Mouse (Mus musculus) testis, adult 2 months (tissue): ENCODE measurements around the gene Gm20695. TPM values are rescaled to one million over a fixed set of nuclear protein-coding genes. Genes with fewer than 3 reads are reported as not detected.
"Not testable (repeated sequence)": the region's sequence is repeated elsewhere in the genome, so short reads cannot be mapped to it uniquely, and the experiment has no call there.

ENCODE experiments used
- H3K27ac ChIP-seq: fragments of 200-500 bp; 2 replicates; pipeline ENCODE4 v1.5.1; 2012; ENCODE audit warnings: low read depth, low read length; ENCODE audit not compliant: control insufficient read depth, insufficient read depth
- H3K27me3 ChIP-seq: fragments of 200-500 bp; 2 replicates; pipeline ENCODE4 v1.6.1; 2012; ENCODE audit warnings: mild to moderate bottlenecking, low read length, moderate library complexity; ENCODE audit not compliant: control insufficient read depth, insufficient read depth
- H3K36me3 ChIP-seq: fragments of 200-500 bp; 2 replicates; pipeline ENCODE4 v1.6.1; 2012; ENCODE audit warnings: mild to moderate bottlenecking, low read length; ENCODE audit not compliant: control insufficient read depth, insufficient read depth
- H3K4me1 ChIP-seq: fragments of 200-500 bp; 2 replicates; pipeline ENCODE4 v1.6.1; 2012; ENCODE audit warnings: low read length; ENCODE audit not compliant: control insufficient read depth, insufficient read depth
- H3K4me3 ChIP-seq: fragments of 200-500 bp; 2 replicates; pipeline ENCODE4 v1.5.1; 2012; ENCODE audit warnings: low read depth, mild to moderate bottlenecking, low read length, moderate library complexity, mixed read lengths; ENCODE audit not compliant: control insufficient read depth
- CTCF ChIP-seq: fragments of 200-500 bp; IDR thresholded peaks from 2 replicates; pipeline ENCODE4 v1.5.1; 2012; ENCODE audit warnings: low read depth, mild to moderate bottlenecking, inconsistent platforms, low read length, moderate library complexity; ENCODE audit not compliant: control insufficient read depth, insufficient read depth, insufficient replicate concordance
- POLR2A ChIP-seq: fragments of 200-500 bp; IDR thresholded peaks from 2 replicates; pipeline ENCODE4 v1.6.1; 2012; ENCODE audit warnings: low read depth, mild to moderate bottlenecking, inconsistent platforms, low read length, moderate library complexity; ENCODE audit not compliant: control insufficient read depth
- polyA plus RNA-seq: library from polyadenylated mRNA; depleted of rRNA; stranded (reverse); fragments of >200 nt; gene quantifications from 2 replicates; pipeline ENCODE4 v1.2.3, GENCODE M21; 2012

The Gm20695 gene
- polyA plus RNA-seq, 1 experiment = 0.12 TPM

DNA sequence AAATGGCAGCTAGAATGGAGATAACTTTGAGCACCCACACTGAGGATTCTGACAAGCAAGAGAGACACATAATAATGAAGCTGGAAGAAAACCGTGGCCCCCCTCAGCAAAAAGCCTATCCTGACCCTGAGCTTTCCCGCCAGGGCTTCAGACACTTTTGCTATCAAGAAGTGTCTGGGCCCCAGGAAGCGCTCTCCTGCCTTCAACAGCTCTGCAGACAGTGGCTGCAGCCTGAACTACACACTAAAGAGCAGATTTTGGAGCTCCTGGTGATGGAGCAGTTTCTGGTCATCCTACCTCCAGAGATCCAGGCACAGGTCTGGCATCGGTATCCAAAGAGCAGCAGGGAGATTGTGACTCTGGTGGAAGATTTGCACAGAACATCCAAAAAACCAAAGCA is 36.6 kb upstream of the Gm20695 start:
- Histone ChIP-seq H3K27me3 (no peaks in the 10 kb centered on the region), H3K4me3 (peak overlapping the region; percentile 2; the same call in 1 of the 2 replicates), H3K27ac (no peak overlapping the region), H3K36me3 (no peaks in the 10 kb centered on the region; the same call in 1 of the 2 replicates), H3K4me1 (peaks cover 4% of the 10 kb centered on the region)
- TF ChIP-seq CTCF (no peak), POLR2A (no peak)

DNA sequence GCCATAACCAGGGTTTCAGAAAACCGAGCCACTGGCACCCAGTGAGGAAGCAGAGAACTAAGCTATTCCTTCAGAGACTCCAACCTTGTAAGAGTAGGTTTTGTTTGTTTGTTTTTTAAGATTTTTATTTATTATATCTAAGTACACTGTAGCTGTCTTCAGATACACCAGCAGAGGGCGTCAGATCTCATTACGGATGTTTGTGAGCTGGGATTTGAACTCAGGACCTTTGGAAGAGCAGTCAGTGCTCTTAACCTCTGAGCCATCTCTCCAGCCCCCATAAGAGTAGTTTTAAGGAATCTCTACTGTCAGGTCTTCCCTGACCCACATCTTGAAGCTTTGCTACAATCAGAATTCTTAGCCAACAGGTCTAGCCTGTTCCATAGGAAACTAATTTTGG is 36.0 kb upstream of the Gm20695 start:
- Histone ChIP-seq H3K27ac (no peak overlapping the region), H3K4me1 (peaks cover 3% of the 10 kb centered on the region), H3K4me3 (no peak overlapping the region), H3K27me3 (no peaks in the 10 kb centered on the region), H3K36me3 (no peaks in the 10 kb centered on the region; the same call in 1 of the 2 replicates)
- TF ChIP-seq POLR2A = no peak
- TF ChIP-seq CTCF = no peak

- H3K4me1 ChIP-seq, H3K36me3 ChIP-seq, H3K27ac ChIP-seq, H3K4me3 ChIP-seq, H3K27me3 ChIP-seq: not testable (repeated sequence)
Measured at GRCm38 (mm10) chr16:3851301-3851700, 33.1 kb upstream of the Gm20695 start.

DNA sequence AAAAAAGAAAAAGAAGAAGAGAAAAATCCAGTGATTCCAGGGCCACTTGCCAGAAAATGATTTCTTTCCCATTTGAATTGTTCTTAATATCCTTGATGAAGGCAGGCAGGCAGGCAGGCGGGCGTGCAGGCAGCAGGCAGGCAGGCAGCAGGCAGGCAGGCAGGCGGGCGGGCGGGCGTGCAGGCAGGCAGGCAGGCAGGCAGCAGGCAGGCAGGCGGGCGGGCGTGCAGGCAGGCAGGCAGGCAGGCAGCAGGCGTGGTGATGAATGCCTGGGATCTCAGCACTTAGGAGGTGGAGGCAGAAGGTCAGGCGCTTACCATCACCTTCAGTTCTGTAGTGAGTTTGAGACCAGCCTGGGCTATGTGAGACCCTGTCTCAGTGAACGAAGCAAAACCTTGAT is 31.9 kb upstream of the Gm20695 start:
- TF ChIP-seq POLR2A (no peak), CTCF (no peak)
- no peaks in the 10 kb centered on the region; the same call in 1 of the 2 replicates for H3K4me1 ChIP-seq
- no peak overlapping the region for H3K27ac ChIP-seq
- no peaks in the 10 kb centered on the region; the same call in 1 of the 2 replicates for H3K36me3 ChIP-seq
- H3K4me3 ChIP-seq = no peak overlapping the region
- no peaks in the 10 kb centered on the region for H3K27me3 ChIP-seq

- TF ChIP-seq CTCF = no peak
- TF ChIP-seq POLR2A = no peak
- no peaks in the 10 kb centered on the region; the same call in 1 of the 2 replicates for H3K36me3 ChIP-seq
- H3K4me3 ChIP-seq = no peak overlapping the region
- H3K27ac ChIP-seq = no peak overlapping the region
- H3K27me3 ChIP-seq = no peaks in the 10 kb centered on the region
- no peaks in the 10 kb centered on the region for H3K4me1 ChIP-seq
Measured at GRCm38 (mm10) chr16:3854437-3855182, 29.8 kb upstream of the Gm20695 start.

- Histone ChIP-seq H3K27ac (no peak overlapping the region), H3K27me3 (no peaks in the 10 kb centered on the region), H3K36me3 (no peaks in the 10 kb centered on the region), H3K4me3 (no peak overlapping the region), H3K4me1 (no peaks in the 10 kb centered on the region)
- no peak for TF ChIP-seq POLR2A
- TF ChIP-seq CTCF = no peak
Measured at GRCm38 (mm10) chr16:3855776-3856175, 28.7 kb upstream of the Gm20695 start.

DNA sequence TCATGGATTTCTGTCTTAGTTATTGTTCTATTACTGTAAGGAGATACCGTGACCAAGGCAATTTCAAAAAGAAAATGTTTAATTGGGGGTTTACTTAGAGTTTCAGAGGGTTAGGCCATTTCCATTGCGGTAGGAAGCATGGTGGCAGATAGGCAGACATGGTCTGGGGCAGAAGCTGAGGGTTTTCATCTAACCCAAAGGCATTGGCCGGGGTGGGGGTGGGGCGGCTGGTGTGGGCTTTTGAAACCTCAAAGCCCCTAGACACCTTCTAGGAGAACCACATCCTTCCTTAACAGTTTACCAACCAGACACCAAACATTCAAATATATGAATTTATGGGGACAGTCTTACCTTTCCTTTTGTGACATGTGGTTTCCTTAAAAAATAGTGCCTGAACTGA is 25.2 kb upstream of the Gm20695 start:
- no peak overlapping the region for H3K4me3 ChIP-seq
- H3K4me1 ChIP-seq = no peaks in the 10 kb centered on the region
- TF ChIP-seq CTCF = no peak
- no peak for TF ChIP-seq POLR2A
- no peaks in the 10 kb centered on the region for H3K27me3 ChIP-seq
- no peak overlapping the region for H3K27ac ChIP-seq
- H3K36me3 ChIP-seq = no peaks in the 10 kb centered on the region
